Mouse (Mus musculus) frontal cortex, adult (tissue): ENCODE results near the gene Gm10974.

Experiments used
- ATAC-seq: cut with Nextera tagmentation; 2 replicates; pipeline ENCODE4 v1.9.2; 2017; ENCODE audit warnings: mild to moderate bottlenecking, moderate library complexity, mixed read lengths; ENCODE audit not compliant: low TSS enrichment

Gm10974 gene

DNA sequence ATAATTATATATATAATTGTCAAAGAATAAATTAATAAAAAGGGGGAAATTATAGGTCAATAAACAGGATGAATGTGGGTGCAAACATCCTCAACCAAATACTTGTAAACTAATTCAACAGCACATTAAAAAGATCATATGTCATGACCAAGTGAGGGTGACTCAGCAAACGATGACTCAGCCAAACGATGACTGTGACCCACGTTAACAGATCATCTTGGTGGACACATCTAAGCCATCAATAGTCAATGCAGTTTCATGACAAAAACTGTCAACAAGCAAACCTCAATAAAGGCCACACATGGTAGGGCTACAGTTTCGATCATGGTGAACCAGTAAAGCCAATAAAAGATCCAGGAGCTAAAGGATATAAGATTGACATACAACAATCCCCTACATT, 6.7 kb upstream of the Gm10974 start:
- ATAC-seq = no peak

DNA sequence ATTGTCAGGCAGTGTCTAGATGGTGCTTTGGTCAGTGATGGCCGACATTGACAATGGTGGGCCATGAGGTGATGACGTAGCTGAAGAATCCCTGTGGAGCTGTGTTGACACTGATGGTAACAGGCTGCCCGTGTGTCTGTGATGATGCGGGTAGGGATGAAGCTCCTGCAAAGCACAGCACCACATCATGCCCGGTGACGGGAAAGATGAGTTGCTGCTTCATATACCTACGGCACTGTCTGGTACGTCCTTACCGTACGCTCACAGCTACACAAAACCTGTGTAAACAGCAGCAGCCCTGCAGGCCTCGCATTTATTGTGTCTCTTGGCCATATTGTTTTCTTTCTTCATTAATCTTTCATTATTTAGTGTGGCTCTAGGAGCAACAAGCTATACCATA, 1.2 kb upstream of the Gm10974 start:
- ATAC-seq = no peak

DNA sequence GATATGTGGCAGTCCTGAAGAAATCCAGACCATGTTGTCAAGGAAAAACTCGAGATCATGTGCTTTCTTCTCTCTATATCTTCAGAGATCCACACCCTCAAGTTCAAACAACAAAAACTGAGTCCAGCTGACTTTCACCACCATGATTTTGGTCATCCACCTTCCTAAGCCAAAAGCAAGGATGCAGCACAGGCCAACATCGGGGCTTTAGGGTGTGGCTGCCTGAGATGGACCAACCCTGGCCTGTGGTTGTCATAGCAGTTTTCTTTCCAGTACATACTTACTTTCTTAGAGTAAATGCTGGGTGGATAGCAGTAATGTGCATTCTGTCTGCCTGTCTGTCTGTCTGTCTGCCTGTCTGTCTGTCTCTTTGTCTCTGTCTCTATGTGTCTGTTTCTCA, 294 bp upstream of the Gm10974 start:
- ATAC-seq = no peak

DNA sequence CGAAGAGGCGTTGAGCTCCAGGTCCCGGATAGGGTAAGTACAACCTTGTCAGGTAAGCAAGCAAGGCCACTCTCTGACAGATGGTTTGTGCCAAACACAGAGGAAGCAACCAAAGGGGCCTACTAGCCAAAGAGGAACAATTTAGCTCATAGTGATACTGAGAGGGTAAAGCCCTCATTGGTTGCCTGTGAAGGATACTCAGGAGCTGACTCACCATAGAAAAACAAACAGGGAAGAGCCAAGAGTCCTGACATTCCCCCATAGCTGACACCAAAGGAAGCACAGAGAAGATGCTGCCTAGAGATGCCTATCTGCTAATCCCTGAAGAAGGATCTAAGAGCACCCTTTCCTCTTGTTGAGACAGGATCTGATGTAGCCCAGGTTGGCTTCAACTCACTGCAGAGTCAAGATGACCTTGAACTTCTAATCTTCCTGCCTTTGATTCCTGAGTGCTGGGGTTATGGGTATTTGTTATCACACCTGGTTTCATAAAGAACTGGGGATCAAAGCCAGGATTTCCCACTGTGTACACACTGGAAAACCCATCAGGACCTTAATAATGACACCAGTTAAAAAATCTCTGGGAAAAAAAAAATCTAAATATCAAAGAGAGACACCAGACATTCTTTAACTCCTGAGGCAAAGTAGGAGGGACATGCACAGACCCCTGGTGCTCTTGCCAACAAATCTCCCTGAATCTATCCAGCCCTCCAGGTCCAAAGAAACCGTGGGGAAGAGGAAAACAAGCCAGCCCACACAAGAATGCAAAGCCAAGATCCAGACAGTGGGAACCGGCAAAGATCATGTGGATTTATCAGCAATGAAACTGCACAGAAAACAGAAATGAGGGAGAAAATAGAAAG, 3.6 kb downstream of the Gm10974 start:
- no peak for ATAC-seq

DNA sequence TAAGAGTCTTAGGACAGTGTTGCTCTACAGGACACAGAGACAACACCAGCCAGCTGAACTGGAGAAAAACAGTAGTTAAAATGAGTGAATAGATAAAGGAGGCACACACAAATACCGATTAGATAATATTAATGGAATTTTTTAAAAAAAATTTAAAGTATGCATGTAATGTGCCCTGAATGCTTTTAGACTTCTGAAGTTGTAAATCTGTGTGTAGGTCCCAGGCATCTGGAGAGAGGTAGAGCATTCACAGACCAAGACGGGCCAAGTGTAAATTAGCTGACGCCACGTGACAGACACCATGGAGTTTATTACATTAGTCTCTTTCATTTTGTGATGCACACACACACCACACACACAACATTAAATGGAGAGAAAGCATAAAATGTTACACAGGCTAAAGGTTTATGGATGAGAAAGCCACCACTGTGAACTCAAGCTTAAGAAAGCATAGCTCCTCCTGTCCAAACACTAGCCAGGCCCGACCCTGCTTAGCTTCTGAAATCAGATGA, 4.3 kb downstream of the Gm10974 start:
- ATAC-seq = no peak

DNA sequence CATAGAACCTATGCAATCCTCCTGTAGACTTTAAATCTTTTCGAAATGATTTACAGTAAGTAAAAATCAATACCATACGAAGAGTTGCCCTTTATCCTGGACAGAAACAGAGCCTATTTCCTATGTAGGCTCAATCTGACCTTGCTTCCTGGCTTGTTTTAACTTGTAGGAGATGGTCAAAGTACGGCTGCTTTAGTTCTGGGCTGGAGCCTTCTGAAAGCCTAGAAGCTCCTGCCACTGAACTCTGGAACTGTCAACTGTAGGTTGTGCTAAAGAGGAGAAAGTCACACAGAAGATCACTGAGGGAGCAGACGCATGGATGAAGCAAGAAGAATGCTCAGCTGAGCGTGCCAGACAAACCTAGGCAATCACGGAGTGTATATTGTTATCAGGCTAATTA, 5.3 kb downstream of the Gm10974 start:
- no peak for ATAC-seq

DNA sequence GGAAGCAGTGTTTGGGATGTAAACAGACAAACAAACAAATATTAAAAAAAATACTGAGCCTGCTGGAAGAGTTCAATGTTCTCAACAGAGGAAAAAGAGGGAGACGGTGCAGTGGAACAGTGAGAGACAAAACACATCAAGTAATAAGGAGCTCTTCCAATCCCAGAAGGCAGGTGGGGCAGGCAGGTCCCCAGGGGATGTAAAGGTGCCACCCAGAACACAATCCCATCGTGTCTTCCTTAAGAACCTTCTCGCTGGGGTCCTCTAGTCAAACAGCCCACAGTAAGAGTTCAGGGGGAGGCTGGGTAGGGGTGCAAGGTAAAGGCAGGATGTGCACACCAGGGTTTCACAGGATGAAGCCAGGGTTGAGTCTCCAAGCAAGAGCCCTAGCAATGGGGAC, 7.7 kb downstream of the Gm10974 start:
- ATAC-seq = no peak

DNA sequence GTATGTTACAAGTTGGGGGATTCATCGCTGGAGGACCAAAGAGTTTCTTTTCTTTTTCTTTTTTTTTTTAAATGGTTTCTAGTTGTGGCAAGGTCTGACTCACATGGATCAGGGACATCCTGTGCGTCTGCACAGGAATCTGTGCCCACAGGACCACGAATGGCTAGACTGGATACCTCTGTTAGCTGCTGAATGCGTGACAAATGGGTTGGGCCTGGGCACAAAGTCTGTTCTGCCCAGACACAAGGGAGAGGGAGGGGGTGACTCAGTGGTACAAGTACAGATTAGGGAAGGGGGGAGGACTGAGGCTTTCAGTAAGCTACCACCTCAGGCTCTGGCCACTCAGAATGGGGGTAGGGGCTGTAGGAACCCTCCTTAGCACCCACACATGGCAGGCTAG, 10.0 kb downstream of the Gm10974 start:
- ATAC-seq = no peak

DNA sequence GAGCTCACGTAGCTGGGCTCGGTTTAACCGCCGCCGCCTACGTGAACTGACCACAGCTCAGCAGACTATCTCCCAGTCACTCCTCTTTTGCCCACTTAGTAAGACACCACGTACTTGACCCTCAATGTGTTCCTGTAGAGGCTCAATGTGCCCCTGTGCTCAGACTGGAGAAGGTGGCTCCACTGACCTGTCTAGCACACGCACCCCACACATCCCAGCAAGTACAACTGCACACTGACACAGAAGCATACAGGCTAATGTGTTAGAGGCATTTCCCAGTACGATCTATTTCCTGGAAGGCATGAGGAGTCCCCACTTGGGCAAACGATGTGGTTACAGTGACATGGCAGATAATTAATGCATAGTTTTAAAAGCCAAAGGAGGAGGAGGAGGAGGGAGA, 10.9 kb downstream of the Gm10974 start:
- no peak for ATAC-seq

DNA sequence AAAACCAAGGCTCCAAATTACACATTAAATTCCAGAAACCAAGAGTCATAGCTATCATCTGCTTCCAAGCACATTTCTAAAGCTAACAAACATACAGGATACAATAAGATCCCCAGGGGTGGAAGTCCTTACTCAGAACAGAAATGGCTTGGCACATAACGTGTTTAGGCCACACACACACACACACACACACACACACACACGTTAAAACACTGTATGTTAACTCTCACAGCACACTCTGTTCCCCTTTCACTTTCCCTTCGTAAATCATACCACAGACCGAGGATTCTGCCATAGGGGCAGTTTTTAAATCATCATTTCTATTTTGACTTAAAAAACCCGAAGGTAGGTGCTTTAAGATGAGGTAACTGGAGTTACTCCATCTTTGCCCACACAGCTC, 18.5 kb downstream of the Gm10974 start:
- no peak for ATAC-seq

DNA sequence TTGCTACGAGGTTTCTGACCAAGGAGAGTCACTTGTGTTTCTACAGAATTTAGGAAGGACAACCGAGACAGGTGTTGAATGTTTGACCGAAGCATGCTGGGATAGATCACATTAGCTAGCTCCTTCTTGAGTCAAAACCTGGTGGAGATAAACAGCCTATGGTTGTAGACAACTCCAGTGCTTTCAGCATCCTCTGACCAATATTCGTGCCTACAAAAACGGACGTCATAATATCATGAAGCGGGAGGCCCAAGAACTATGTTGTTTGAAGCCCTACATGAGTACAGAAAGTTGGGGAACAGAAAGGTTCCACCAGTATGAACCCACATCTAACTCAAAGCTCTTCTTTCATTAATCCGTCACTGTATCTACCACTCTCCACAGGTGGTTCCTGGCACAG, 19.2 kb downstream of the Gm10974 start:
- ATAC-seq = no peak

DNA sequence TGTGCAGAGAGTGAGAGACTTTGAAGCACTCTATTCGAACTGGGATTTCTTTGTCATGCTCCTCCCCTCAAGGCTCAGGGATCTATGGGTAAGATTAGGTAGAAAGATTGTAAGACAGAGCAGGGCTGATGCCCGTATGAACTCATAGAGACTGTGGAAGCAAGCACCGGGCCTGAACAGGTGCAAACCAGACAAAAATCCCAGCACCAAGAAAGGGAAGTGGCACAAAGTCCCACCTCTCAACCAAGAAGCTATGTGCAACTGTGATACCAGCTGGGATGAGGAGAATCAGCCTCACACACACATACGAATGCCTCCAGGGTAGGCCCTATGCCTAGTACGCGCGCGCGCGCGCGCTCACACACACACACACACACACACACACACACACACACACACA, 20.1 kb downstream of the Gm10974 start:
- ATAC-seq = no peak

DNA sequence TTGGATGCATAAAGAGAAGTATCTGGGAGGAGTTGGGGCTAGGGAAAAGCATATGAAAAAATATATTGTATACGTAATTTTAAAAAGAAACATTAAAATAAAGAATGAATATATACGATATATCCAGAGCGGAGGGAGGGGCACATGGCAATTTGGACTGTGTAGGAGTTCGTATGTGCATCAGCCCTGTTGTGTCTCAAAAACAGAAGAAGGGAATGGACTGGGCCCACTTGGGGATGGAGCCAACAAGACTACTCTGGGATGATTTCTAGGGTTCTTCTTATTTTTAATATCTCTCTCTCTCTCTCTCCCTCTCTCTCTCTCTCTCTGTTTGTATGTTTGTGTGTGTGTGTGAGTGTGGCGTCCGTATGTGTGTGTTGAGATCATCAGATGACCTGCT, 20.7 kb downstream of the Gm10974 start:
- no peak for ATAC-seq

DNA sequence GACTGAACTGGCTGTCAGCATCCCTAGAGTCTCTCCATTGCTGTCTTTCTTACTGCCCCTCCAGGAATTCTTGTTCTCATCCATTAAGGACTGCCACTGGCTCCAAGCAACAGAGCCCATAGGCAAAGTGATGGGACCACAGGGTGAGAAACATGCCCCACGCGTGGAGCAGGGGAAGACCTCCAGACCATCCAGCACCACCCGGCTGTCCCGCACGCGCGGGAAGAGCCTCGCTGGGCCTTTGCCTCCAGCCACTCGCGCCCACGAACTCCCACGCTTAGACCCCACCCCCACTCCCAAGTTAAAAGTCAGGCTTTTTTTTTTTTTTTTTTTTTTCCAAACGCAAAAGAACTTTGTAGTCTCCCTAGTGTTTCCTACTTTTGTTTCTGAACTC, 21.7 kb downstream of the Gm10974 start:
- no peak for ATAC-seq

DNA sequence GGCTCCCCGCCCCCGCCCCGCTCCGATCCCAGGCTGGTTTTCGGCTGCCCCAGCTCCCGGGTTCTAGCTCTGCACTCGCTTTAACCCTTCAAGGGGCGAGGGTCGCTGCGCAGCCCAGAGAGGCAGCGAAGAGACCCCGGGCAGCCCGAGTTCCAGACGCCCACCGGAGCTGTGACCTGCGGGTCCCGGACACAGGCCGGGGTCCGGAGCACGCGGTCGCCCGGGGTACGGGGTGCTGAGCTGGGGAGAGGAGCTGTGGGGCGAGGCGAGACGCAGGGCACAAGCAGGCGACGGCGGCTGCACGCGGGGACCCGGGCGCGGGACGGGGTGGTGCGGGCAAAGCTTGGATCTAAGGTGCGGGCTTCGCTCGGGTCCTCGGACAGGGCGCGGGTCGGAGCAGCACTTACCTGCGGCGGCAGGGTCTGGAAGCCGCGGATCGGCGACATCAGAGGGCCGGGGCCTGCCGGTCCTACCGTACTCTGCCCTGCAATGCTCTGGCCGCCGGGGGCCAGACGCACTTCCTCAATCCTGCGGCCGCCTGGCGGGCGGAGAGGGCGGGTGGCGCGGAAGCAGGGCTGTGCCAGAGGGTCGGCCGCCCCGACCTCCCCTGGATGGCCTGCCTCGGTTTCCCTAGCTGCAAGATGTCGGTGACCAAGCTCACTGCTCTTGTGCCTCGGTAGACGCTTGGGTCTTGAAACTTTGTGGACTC, 22.3 kb downstream of the Gm10974 start, which contains the start of gene Lrrk1:
Gene Lrrk1 (minus strand): TSS at position 538 of the 709 bp plus-strand sequence.
- 0 out of 2 replicates have a peak, but pooled peaks have one; percentile 10 for ATAC-seq

DNA sequence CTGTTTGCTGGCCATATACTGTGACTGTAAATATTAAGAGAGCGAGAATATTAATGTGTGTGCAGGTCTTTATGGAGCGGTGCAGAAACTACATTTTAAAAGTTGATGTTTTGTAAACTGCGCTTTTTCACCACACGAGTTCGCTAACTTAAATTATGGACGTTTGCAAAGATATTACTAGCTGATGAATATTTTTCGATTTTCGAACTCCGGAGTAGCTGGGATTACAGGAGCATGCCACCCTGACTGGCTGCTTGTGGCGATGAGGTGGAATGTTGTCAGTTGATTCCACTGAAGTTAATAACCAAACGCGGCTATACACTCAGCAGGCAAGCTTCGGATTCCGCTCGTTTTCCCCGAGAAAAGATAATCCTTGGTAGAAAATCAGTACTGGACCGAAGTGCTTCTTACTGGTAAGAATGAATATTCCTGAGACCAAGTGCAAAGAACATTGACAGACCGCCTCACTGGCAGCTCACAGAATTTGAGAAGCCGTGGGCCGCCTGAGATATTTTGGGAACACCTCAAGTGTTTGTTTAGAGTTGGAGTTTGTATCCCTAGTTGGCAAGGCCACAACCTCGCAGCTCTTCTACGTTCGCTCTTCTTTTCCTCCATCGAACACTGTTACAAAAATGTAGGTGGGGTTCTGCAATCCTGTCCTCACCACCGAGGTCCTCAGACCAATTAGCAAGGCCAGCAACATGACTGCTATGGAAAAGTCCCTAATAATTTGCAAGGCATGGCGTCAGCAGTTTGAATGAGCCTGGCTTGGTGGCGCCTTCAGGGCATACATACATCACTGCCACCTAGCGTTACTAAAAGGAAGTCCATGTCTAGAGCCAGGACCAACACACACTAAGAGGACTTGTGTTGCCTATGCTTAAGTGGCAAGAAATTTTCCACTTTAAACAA, 23.2 kb downstream of the Gm10974 start:
- peak; percentile 94 for ATAC-seq

DNA sequence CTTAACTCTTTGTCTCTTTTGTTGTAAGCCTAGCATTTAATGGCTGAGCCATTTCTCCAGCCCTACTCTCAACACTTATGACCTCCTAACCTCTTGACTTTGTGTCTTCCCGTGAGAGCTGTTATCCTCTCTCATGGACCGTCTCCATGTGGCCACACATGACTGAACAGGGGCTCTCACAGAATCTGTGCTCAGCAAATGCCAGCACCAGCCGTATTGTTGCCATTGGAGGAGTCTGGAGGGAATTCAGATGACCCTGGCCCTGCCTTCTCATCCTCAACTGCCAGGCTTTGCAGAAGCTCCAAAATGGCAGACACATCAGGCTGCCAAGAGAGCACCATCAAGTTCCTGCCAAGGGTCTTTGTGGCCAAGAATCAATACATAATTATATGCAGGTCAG, 31.6 kb downstream of the Gm10974 start:
- no peak for ATAC-seq

DNA sequence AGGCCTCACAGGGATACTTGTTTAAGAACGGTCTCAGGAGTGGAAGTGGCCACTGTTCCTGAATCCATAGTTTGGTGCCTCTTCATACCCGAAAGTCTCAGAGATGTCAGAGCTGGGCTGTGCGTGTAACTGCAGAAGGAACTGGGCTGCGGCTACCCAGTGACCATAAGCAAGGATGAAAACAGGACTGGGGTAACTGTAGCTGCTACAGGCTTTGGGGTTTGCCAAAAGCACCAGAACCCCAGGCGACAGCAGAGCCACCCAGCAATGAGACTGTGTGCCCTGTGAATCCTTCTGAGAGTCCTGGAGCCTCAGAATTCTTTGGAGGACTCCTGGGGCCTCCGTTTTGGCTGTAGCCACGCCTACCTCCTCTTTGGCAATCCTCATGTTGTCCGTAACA, 35.9 kb downstream of the Gm10974 start:
- ATAC-seq = no peak

DNA sequence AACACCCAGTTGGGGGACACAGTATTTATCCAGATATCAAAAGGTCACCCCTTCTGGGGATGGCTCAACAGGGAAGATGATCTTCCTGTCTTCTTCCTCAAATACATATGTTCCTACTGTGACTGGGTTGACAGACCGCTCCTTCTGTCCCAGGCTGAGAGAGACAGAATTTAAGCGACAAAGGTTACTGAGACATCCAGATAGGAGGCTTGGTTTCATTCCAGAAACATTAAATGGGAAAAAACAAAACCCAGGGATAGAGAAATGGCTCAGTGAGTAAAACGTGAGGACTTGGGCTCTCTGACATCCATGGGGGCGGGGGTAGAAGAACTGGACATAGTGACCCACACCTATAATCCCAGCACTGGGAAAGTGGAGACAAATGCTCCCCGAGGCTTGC, 37.2 kb downstream of the Gm10974 start:
- ATAC-seq = no peak

DNA sequence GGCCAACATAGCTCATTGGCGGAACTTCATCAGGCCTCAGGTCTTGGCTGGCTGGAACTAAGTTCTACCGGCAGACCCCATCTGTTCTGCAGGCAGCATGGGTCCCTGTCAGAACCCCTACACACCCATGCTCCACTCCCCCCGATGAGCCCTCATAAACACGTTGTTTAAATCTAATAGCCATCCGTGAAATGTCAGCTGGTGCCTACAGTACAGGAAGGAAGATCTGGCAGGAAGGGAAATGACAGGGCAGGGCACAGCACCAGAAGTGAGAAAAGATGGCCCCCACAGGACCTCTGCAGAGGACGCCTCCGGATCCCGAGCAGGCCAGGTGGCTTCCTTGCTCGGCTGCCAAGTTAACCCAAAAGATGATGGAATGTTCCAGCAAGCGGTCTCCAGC, 38.4 kb downstream of the Gm10974 start:
- ATAC-seq = no peak

DNA sequence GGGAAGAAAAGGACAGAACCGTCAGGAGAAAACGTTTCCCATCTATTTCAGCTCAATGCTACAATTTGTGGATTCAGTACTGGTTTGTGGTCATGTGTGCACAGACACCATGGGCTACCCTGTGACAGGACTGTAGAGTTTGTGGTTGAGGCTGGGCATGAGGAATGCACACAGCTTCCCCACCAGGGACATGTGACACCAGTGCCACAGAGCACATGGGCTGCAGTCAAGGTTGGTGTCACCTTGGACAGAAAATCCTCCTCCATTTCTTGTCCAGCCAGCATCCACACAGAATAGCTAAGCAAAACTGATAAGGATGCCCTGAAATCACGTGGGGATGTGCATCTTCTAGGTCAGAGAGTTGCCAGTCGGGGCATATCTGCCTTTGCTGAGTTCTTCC, 39.1 kb downstream of the Gm10974 start:
- ATAC-seq = no peak

DNA sequence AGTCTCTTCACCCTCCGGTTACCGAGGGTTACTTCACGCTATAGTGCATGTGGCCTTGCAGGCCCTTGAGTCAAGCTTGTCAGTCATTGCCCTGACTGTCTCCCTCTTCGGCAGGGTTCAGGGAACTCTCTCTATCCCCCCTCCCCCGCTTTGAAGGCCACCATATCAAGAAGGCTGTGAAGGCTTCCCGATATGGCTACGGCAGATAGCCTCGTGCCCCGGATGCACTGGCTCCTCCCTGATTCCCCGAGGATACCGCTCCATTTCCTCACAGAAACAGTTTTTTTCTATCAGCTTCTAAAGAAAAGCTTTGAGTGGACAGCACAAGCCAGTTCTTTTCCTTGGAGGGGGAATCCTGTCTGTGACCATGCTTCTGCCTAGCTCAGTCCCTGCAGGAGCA, 39.8 kb downstream of the Gm10974 start:
- no peak for ATAC-seq
